Mouse (Mus musculus) midbrain, embryonic 13.5 days (tissue): ENCODE results near the gene Gm28308. TPM values are rescaled to one million over a fixed set of nuclear protein-coding genes. Genes with fewer than 3 reads are reported as not detected.

ENCODE experiments used
- ATAC-seq: fragments of 200-750 bp; cut with Nextera tagmentation; 2 replicates; pipeline ENCODE4 v1.8.0; 2017; ENCODE audit warnings: mild to moderate bottlenecking, moderate TSS enrichment, moderate library complexity
- H3K27ac ChIP-seq: fragments of 300-500 bp; sonication (generic); 2 replicates; pipeline ENCODE4 v1.5.1; 2015; ENCODE audit warnings: inconsistent platforms, mild to moderate bottlenecking, moderate library complexity
- H3K27me3 ChIP-seq: fragments of 300-500 bp; sonication (generic); 2 replicates; pipeline ENCODE4 v1.6.1; 2015; ENCODE audit warnings: mild to moderate bottlenecking, inconsistent platforms
- H3K36me3 ChIP-seq: fragments of 300-500 bp; sonication (generic); 2 replicates; pipeline ENCODE4 v1.6.1; 2015; ENCODE audit warnings: mild to moderate bottlenecking, inconsistent platforms
- H3K4me1 ChIP-seq: fragments of 300-500 bp; sonication (generic); replicated peaks from 2 replicates; pipeline ENCODE4 v1.6.1; 2015; ENCODE audit warnings: inconsistent platforms
- H3K4me2 ChIP-seq: fragments of 300-500 bp; sonication (generic); replicated peaks from 2 replicates; pipeline ENCODE4 v1.6.1; 2015; ENCODE audit warnings: moderate library complexity, mild to moderate bottlenecking, inconsistent platforms
- H3K4me3 ChIP-seq: fragments of 300-500 bp; sonication (generic); replicated peaks from 2 replicates; pipeline ENCODE4 v1.5.1; 2015; ENCODE audit warnings: mild to moderate bottlenecking, inconsistent platforms
- H3K9ac ChIP-seq: fragments of 300-500 bp; sonication (generic); replicated peaks from 2 replicates; pipeline ENCODE4 v1.6.1; 2015; ENCODE audit warnings: mild to moderate bottlenecking, inconsistent platforms
- H3K9me3 ChIP-seq: fragments of 300-500 bp; sonication (generic); 2 replicates; pipeline ENCODE4 v1.6.1; 2016; ENCODE audit warnings: mild to moderate bottlenecking, inconsistent platforms
- WGBS: fragments of 180-500 bp; shearing (Covaris S2); methylation state at CpG from one replicate; pipeline ENCODE4 v1.1.7; 2015; 5-methylcytosine and 5-hydroxymethylcytosine counted together
- polyA plus RNA-seq: library from polyadenylated mRNA; unstranded; fragments of >200 nt; fragmentation: Nextera tagmentation; extraction: Ambion mirVana; gene quantifications from 2 replicates; pipeline ENCODE4 v1.2.1, GENCODE M21; 2015

Gene Gm28308
- polyA plus RNA-seq, 1 experiment from 2014 or later: not detected

GRCm38 (mm10) chr6:52179690-52180089 lies 33.4 kb downstream of the Gm28308 start:
- H3K4me2 ChIP-seq: no peak overlapping the region
- H3K27ac ChIP-seq: no peak overlapping the region
- no peaks in the 10 kb centered on the region for H3K36me3 ChIP-seq
- H3K27me3 ChIP-seq: peaks cover 100% of the 10 kb centered on the region
- H3K4me3 ChIP-seq: no peak overlapping the region
- 1% methylated on average over 10 of the region's 10 CpGs for WGBS
- H3K9ac ChIP-seq: no peak overlapping the region
- no peaks in the 10 kb centered on the region for H3K4me1 ChIP-seq
- no peak for ATAC-seq
- H3K9me3 ChIP-seq: no peaks in the 10 kb centered on the region

- Histone ChIP-seq H3K4me3 (no peak overlapping the region), H3K36me3 (no peaks in the 10 kb centered on the region), H3K27me3 (peaks cover 99% of the 10 kb centered on the region), H3K4me2 (no peak overlapping the region), H3K4me1 (no peaks in the 10 kb centered on the region), H3K9ac (no peak overlapping the region), H3K9me3 (no peaks in the 10 kb centered on the region), H3K27ac (no peak overlapping the region)
- ATAC-seq: no peak
- 2% methylated on average over 4 of the region's 4 CpGs for WGBS
These were observed 34.0 kb downstream of the Gm28308 start for GRCm38 (mm10) chr6:52178918-52179665.

GRCm38 (mm10) chr6:52177806-52178205 lies 35.3 kb downstream of the Gm28308 start:
- ATAC-seq: no peak
- H3K9ac ChIP-seq: no peak overlapping the region
- peaks cover 99% of the 10 kb centered on the region for H3K27me3 ChIP-seq
- H3K4me3 ChIP-seq: no peak overlapping the region
- H3K4me2 ChIP-seq: no peak overlapping the region
- no peak overlapping the region for H3K27ac ChIP-seq
- H3K9me3 ChIP-seq: no peaks in the 10 kb centered on the region
- 1% methylated on average over 9 of the region's 9 CpGs for WGBS
- peaks cover under 1% of the 10 kb centered on the region for H3K4me1 ChIP-seq
- no peaks in the 10 kb centered on the region for H3K36me3 ChIP-seq

- no peak for ATAC-seq
- H3K36me3 ChIP-seq: no peaks in the 10 kb centered on the region
- no peak within 1 kb of the TSS for H3K4me3 ChIP-seq
- under 1% methylated on average over 36 of the region's 36 CpGs for WGBS
- no peaks in the 10 kb centered on the region for H3K9me3 ChIP-seq
- H3K4me2 ChIP-seq: no peak within 1 kb of the TSS
- H3K27ac ChIP-seq: no peak within 1 kb of the TSS
- peaks cover 99% of the 10 kb centered on the region for H3K27me3 ChIP-seq
- peaks cover 7% of the 10 kb centered on the region for H3K4me1 ChIP-seq
- H3K9ac ChIP-seq: no peak within 1 kb of the TSS
These were observed 35.9 kb downstream of the Gm28308 start, which contains the start of gene 5730596B20Rik for GRCm38 (mm10) chr6:52177061-52177735. TSS of gene 5730596B20Rik (plus strand) at chr6:52177498.

- H3K27ac ChIP-seq: no peak overlapping the region
These were observed 36.7 kb downstream of the Gm28308 start for GRCm38 (mm10) chr6:52176391-52176790.

GRCm38 (mm10) chr6:52175864-52176263 lies 37.3 kb downstream of the Gm28308 start:
- no peaks in the 10 kb centered on the region for H3K9me3 ChIP-seq
- no peak overlapping the region for H3K9ac ChIP-seq
- WGBS: under 1% methylated on average over 21 of the region's 35 CpGs
- no peak overlapping the region for H3K4me2 ChIP-seq
- H3K4me3 ChIP-seq: no peak overlapping the region
- H3K36me3 ChIP-seq: no peaks in the 10 kb centered on the region
- H3K27ac ChIP-seq: no peak overlapping the region
- ATAC-seq: no peak
- peaks cover 7% of the 10 kb centered on the region for H3K4me1 ChIP-seq
- peaks cover 99% of the 10 kb centered on the region for H3K27me3 ChIP-seq

More at GRCm38 (mm10) chr6:52176391-52176790, 36.7 kb downstream of the Gm28308 start:
- Histone ChIP-seq H3K4me1 (peaks cover 7% of the 10 kb centered on the region), H3K27me3 (peaks cover 99% of the 10 kb centered on the region), H3K4me3 (no peak overlapping the region), H3K36me3 (no peaks in the 10 kb centered on the region), H3K9ac (no peak overlapping the region), H3K9me3 (no peaks in the 10 kb centered on the region), H3K4me2 (no peak overlapping the region)
- WGBS: 1% methylated on average over 6 of the region's 6 CpGs
- ATAC-seq: no peak

GRCm38 (mm10) chr6:52174968-52175751 lies 38.0 kb downstream of the Gm28308 start:
- H3K9me3 ChIP-seq: no peaks in the 10 kb centered on the region
- H3K4me1 ChIP-seq: peaks cover 7% of the 10 kb centered on the region
- no peak overlapping the region for H3K4me3 ChIP-seq
- WGBS: under 1% methylated on average over 41 of the region's 41 CpGs
- H3K27me3 ChIP-seq: peaks cover 99% of the 10 kb centered on the region
- H3K36me3 ChIP-seq: no peaks in the 10 kb centered on the region
- H3K9ac ChIP-seq: no peak overlapping the region
- no peak overlapping the region for H3K4me2 ChIP-seq
- H3K27ac ChIP-seq: no peak overlapping the region
- no peak for ATAC-seq

- Histone ChIP-seq H3K4me3 (no peak overlapping the region), H3K36me3 (no peaks in the 10 kb centered on the region), H3K9ac (no peak overlapping the region), H3K27me3 (peaks cover 98% of the 10 kb centered on the region), H3K27ac (no peak overlapping the region), H3K4me1 (peaks cover 7% of the 10 kb centered on the region), H3K4me2 (no peak overlapping the region), H3K9me3 (no peaks in the 10 kb centered on the region)
- 8% methylated on average over 4 of the region's 4 CpGs for WGBS
- no peak for ATAC-seq
These were observed 39.5 kb downstream of the Gm28308 start for GRCm38 (mm10) chr6:52173648-52174047.

- Histone ChIP-seq H3K36me3 (no peaks in the 10 kb centered on the region), H3K27me3 (peaks cover 98% of the 10 kb centered on the region), H3K4me2 (peak overlapping the region; percentile 22; the same call in 1 of the 2 replicates), H3K4me3 (peak overlapping the region; percentile 1; the same call in 1 of the 2 replicates), H3K4me1 (peaks cover 7% of the 10 kb centered on the region), H3K9me3 (no peaks in the 10 kb centered on the region), H3K27ac (no peak overlapping the region), H3K9ac (no peak overlapping the region)
- ATAC-seq: no peak
- WGBS: 0% methylated on average over 35 of the region's 35 CpGs
These were observed 40.6 kb downstream of the Gm28308 start for GRCm38 (mm10) chr6:52172501-52172900.

GRCm38 (mm10) chr6:52171938-52172337 lies 41.2 kb downstream of the Gm28308 start:
- H3K9me3 ChIP-seq: no peaks in the 10 kb centered on the region
- no peak overlapping the region for H3K9ac ChIP-seq
- no peak overlapping the region for H3K4me2 ChIP-seq
- ATAC-seq: no peak
- peaks cover 7% of the 10 kb centered on the region for H3K4me1 ChIP-seq
- no peak overlapping the region for H3K4me3 ChIP-seq
- WGBS: 4% methylated on average over 7 of the region's 7 CpGs
- peaks cover 98% of the 10 kb centered on the region for H3K27me3 ChIP-seq
- H3K36me3 ChIP-seq: no peaks in the 10 kb centered on the region
- no peak overlapping the region for H3K27ac ChIP-seq

GRCm38 (mm10) chr6:52171331-52171730 lies 41.8 kb downstream of the Gm28308 start:
- Histone ChIP-seq H3K9ac (no peak overlapping the region), H3K4me2 (no peak overlapping the region), H3K27ac (no peak overlapping the region), H3K36me3 (no peaks in the 10 kb centered on the region), H3K9me3 (no peaks in the 10 kb centered on the region), H3K27me3 (peaks cover 98% of the 10 kb centered on the region), H3K4me1 (peaks cover 7% of the 10 kb centered on the region), H3K4me3 (no peak overlapping the region)
- 5% methylated on average over 4 of the region's 4 CpGs for WGBS
- ATAC-seq: no peak

- no peak overlapping the region for H3K27ac ChIP-seq
- no peak overlapping the region for H3K4me3 ChIP-seq
- ATAC-seq: no peak
- peaks cover 7% of the 10 kb centered on the region for H3K4me1 ChIP-seq
- no peak overlapping the region for H3K4me2 ChIP-seq
- 2% methylated on average over 5 of the region's 5 CpGs for WGBS
- no peak overlapping the region for H3K9ac ChIP-seq
- H3K27me3 ChIP-seq: peaks cover 98% of the 10 kb centered on the region
- H3K36me3 ChIP-seq: no peaks in the 10 kb centered on the region
- H3K9me3 ChIP-seq: no peaks in the 10 kb centered on the region
These were observed 42.3 kb downstream of the Gm28308 start for GRCm38 (mm10) chr6:52170898-52171223.
